Mouse (Mus musculus) kidney, postnatal 0 days (tissue): ENCODE measurements around the gene Pgbd5. TPM values are rescaled to one million over a fixed set of nuclear protein-coding genes. Genes with fewer than 3 reads are reported as not detected.
"Not testable (repeated sequence)": the region's sequence is repeated elsewhere in the genome, so short reads cannot be mapped to it uniquely, and the experiment has no call there.

Experiments used
- ATAC-seq: fragments of 200-750 bp; cut with Nextera tagmentation; replicated peaks from 2 replicates; pipeline ENCODE4 v1.8.0; 2017; ENCODE audit warnings: low read depth, moderate number of reproducible peaks, moderate TSS enrichment, moderate library complexity; ENCODE audit not compliant: low FRiP score
- DNase-seq: peaks from one replicate; pipeline ENCODE4 v3.0.0-alpha.2; 2016; ENCODE audit warnings: low spot score
- H3K27ac ChIP-seq: fragments of 300-500 bp; sonication (generic); 2 replicates; pipeline ENCODE4 v1.5.1; 2014; ENCODE audit warnings: mild to moderate bottlenecking
- H3K27me3 ChIP-seq: fragments of 300-500 bp; sonication (generic); 2 replicates; pipeline ENCODE4 v1.6.1; 2014; ENCODE audit warnings: low read length, mixed read lengths; ENCODE audit not compliant: insufficient read depth
- H3K36me3 ChIP-seq: fragments of 300-500 bp; sonication (generic); 2 replicates; pipeline ENCODE4 v1.6.1; 2014; ENCODE audit warnings: low read length, mixed read lengths; ENCODE audit not compliant: insufficient read depth
- H3K4me1 ChIP-seq: fragments of 300-500 bp; sonication (generic); replicated peaks from 2 replicates; pipeline ENCODE4 v1.6.1; 2014; ENCODE audit warnings: antibody characterized with exemption, low read length, mixed read lengths; ENCODE audit not compliant: insufficient read depth
- H3K4me2 ChIP-seq: fragments of 300-500 bp; sonication (generic); 2 replicates; pipeline ENCODE4 v1.6.1; 2014; ENCODE audit warnings: mild to moderate bottlenecking, low read length, moderate library complexity, mixed read lengths
- H3K4me3 ChIP-seq: fragments of 300-500 bp; sonication (generic); replicated peaks from 2 replicates; pipeline ENCODE4 v1.5.1; 2014; ENCODE audit warnings: low read depth, low read length
- H3K9ac ChIP-seq: fragments of 300-500 bp; sonication (generic); 2 replicates; pipeline ENCODE4 v1.6.1; 2014; ENCODE audit warnings: low read depth, low read length
- H3K9me3 ChIP-seq: fragments of 300-500 bp; sonication (generic); replicated peaks from 2 replicates; pipeline ENCODE4 v1.6.1; 2016; ENCODE audit warnings: low read length, inconsistent platforms, mixed read lengths
- CTCF ChIP-seq: IDR thresholded peaks from 2 replicates; pipeline ENCODE4 v1.5.1; 2016; ENCODE audit warnings: antibody characterized with exemption, low read depth, mild to moderate bottlenecking, moderate library complexity
- WGBS: fragments of 180-500 bp; shearing (Covaris S2); extraction: QIAGEN DNeasy Blood & Tissue Kit; methylation state at CpG from one replicate; pipeline ENCODE4 v1.1.7; 2014; 5-methylcytosine and 5-hydroxymethylcytosine counted together
- polyA plus RNA-seq: library from polyadenylated mRNA; unstranded; fragments of >200 nt; fragmentation: Nextera tagmentation; extraction: Ambion mirVana; gene quantifications from 2 replicates; pipeline ENCODE4 v1.2.1, GENCODE M21; 2015

Gene Pgbd5
- polyA plus RNA-seq, 1 experiment from 2014 or later: 0.32 TPM

DNA sequence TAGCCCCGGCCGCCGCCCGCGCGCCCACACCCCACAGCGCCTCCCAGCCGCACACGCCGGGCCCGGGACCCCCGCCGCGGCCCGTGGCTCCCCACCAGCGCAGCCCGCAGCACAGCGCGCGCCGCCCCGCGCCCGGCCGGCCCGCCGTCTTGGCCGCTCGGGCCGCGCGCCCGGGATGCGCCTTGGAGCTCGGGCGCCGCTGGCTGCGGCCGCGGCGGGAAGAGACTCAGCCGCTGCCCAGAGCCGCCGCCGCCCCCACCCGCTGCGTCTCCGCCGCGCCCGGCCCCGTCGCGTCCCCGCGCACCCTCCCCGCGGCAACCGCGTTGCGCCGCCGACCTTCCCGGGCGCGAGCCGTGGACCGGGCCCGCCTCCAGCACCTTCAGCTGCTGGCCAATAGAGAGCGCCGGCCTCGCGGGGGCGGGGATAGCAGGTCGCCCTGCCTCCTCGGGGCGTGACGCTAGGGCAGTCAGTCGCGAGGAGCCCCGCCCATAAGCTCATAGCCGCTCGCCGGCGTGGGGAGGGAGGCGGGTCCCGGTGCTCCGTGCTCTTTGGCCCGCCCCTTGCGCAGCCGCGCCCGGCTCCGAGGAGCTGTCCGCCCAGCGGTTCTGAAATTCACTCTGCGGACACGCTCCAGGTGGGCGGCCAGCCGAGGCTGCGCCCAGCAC lies 5.2 kb downstream of the Pgbd5 start:
- no peaks in the 10 kb centered on the region for H3K9me3 ChIP-seq
- under 1% methylated on average over 80 of the region's 101 CpGs for WGBS
- no peaks in the 10 kb centered on the region for H3K36me3 ChIP-seq
- peak; percentile 99 for DNase-seq
- peak; percentile 11; the same call in 1 of the 2 replicates for TF ChIP-seq CTCF
- ATAC-seq: peak; percentile 98
- H3K4me3 ChIP-seq: peak overlapping the region; percentile 54
- peaks cover 3% of the 10 kb centered on the region; the same call in 1 of the 2 replicates for H3K27me3 ChIP-seq
- peak overlapping the region; percentile 46; the same call in 1 of the 2 replicates for H3K9ac ChIP-seq
- peak overlapping the region; percentile 98 for H3K4me2 ChIP-seq
- H3K27ac ChIP-seq: no peak overlapping the region
- H3K4me1 ChIP-seq: peaks cover 5% of the 10 kb centered on the region; the same call in 1 of the 2 replicates

DNA sequence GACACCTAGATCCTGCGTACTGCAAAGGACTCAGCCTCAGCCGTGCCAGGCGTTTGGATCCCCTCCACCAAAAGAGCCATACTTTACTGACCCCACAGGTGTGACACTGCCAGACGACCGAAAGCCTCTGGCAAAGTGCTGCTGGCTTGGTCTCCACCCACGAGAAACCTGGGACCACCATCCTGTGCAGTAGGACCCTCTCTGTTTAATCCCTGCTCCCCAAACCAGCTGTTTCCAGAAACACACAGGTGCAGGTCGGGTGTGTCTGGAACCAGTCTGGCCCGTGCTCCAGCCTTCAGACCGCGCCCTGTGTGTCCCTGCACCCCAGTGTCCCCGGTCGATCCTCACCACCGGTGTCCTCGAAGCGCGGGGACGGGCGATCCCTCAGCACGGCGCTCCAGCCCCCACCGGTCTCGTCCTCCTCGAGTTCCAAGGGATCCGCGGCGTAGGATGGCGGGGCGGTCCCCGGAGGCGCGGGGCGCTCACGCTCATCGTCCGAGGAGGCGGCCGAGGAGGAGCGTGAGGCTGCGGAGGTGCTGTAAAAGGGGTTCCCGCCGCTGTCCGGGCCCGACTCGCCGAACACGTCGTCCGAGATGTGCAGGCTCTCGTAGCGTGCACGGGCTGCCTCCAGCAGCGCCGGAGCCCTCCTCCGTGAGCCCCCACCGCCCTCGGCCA lies 5.9 kb downstream of the Pgbd5 start:
- DNase-seq: no peak
- peak overlapping the region; percentile 98 for H3K4me2 ChIP-seq
- peak overlapping the region; percentile 46; the same call in 1 of the 2 replicates for H3K9ac ChIP-seq
- no peaks in the 10 kb centered on the region for H3K36me3 ChIP-seq
- no peaks in the 10 kb centered on the region for H3K9me3 ChIP-seq
- WGBS: 1% methylated on average over 56 of the region's 56 CpGs
- TF ChIP-seq CTCF: no peak
- peaks cover 5% of the 10 kb centered on the region; the same call in 1 of the 2 replicates for H3K4me1 ChIP-seq
- H3K27ac ChIP-seq: no peak overlapping the region
- peak overlapping the region; percentile 54 for H3K4me3 ChIP-seq
- H3K27me3 ChIP-seq: peaks cover 3% of the 10 kb centered on the region; the same call in 1 of the 2 replicates
- peak; percentile 26; the same call in 1 of the 2 replicates for ATAC-seq

DNA sequence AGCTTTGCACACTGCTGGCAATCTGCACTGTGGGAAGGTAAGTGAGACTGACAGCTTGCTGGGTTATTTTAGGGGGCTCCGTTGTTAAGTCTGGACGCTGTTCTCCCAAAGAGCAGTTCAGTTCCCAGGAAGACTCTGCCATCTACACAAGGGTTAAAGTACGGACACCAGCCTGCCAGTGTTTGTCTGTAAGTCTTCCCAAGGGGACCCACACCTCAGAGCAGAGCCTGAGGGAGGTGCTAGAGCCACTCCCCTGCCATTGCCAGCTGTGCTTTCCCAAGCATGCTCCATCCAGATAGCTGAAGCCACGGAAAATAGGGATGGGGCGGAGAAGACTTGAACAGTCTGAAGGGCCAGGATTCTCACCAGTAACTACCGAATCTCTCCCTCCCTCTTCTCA lies 8.6 kb downstream of the Pgbd5 start:
- H3K9ac ChIP-seq: no peak overlapping the region
- H3K9me3 ChIP-seq: no peaks in the 10 kb centered on the region
- ATAC-seq (no peak), DNase-seq (no peak)
- WGBS: 35% methylated on average over 6 of the region's 6 CpGs
- H3K36me3 ChIP-seq: no peaks in the 10 kb centered on the region
- H3K4me3 ChIP-seq: no peak overlapping the region
- no peak overlapping the region for H3K4me2 ChIP-seq
- no peak overlapping the region for H3K27ac ChIP-seq
- peaks cover 3% of the 10 kb centered on the region; the same call in 1 of the 2 replicates for H3K27me3 ChIP-seq
- no peak for TF ChIP-seq CTCF
- H3K4me1 ChIP-seq: peaks cover 5% of the 10 kb centered on the region; the same call in 1 of the 2 replicates

DNA sequence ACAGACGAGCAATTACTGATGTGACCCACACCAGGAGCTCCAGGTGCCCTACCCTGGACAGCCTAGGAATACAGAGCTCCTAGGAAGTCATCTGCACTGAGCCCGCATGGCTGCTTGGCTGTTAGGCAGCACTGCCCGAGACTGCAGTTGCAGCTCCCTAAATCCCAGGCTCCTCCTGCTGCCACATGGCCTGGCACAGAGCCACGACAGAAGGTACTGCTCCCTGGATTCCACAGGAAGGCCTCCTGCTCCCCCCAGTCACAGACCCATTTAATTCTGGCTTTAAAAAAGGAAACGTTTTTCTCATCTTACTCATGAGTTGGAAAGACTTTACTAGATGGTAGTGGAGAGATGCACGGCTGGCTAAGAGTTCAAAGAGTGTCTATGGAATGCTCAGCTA lies 10.0 kb downstream of the Pgbd5 start:
- Histone ChIP-seq H3K4me1 (peaks cover 5% of the 10 kb centered on the region; the same call in 1 of the 2 replicates), H3K4me3 (no peak overlapping the region), H3K9me3 (no peaks in the 10 kb centered on the region), H3K27me3 (peaks cover 3% of the 10 kb centered on the region; the same call in 1 of the 2 replicates), H3K27ac (no peak overlapping the region), H3K9ac (no peak overlapping the region), H3K36me3 (no peaks in the 10 kb centered on the region), H3K4me2 (no peak overlapping the region)
- ATAC-seq (no peak), DNase-seq (no peak)
- WGBS: 33% methylated on average over 6 of the region's 6 CpGs
- TF ChIP-seq CTCF: no peak

DNA sequence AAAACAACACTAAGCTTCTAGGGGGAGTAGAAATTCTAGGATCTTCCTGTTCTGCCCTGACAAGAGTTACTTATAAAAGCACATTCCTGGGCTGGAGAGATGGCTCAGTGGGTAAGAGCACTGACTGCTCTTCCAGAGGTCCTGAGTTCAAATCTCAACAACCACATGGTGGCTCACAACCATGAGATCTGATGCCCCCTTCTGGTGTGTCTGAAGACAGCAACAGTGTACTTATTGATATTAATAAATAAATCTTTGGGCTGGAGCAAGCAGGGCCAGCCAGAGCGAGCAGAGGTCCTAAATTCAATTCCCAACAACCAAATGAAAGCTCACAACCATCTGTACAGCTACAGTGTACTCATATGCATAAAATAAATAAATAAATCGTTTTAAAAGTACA lies 10.7 kb downstream of the Pgbd5 start:
- 56% methylated on average over 2 of the region's 2 CpGs for WGBS
- H3K36me3 ChIP-seq, H3K4me3 ChIP-seq, H3K9me3 ChIP-seq, H3K4me2 ChIP-seq, H3K27me3 ChIP-seq, H3K9ac ChIP-seq, DNase-seq, H3K4me1 ChIP-seq, H3K27ac ChIP-seq, ATAC-seq: not testable (repeated sequence)

DNA sequence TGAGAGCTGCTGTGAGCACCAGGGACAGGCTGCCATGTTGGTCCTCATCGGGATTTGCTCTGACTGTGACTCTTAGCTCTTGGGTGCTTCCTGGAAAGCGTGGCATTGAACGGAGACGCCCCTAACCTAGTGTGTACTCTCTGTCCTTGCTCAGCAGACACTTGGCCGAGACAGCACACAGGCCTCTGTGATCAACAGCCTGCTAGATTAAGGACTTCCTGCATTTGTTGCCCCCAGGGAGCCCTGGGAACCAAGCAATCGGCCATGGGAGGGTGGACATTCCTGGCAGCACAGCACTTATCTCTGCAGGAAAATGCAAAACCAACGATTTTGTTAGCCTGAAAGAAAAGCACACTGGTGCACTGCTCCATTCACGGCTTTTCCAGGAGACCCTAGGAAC lies 18.0 kb downstream of the Pgbd5 start:
- no peak overlapping the region for H3K4me2 ChIP-seq
- H3K27ac ChIP-seq: no peak overlapping the region
- H3K4me1 ChIP-seq: no peaks in the 10 kb centered on the region

More for the DNA sequence above, 18.0 kb downstream of the Pgbd5 start:
- H3K9ac ChIP-seq: no peak overlapping the region
- no peak for DNase-seq
- no peaks in the 10 kb centered on the region for H3K27me3 ChIP-seq
- 41% methylated on average over 8 of the region's 8 CpGs for WGBS
- H3K4me3 ChIP-seq: no peak overlapping the region
- no peaks in the 10 kb centered on the region for H3K36me3 ChIP-seq
- TF ChIP-seq CTCF: no peak
- no peak for ATAC-seq
- H3K9me3 ChIP-seq: no peaks in the 10 kb centered on the region
